Mouse (Mus musculus) stomach, postnatal 0 days (tissue): ENCODE measurements at regions not wholly inside any gene's neighbourhood (a gene's known extent, or its start where the extent isn't known, plus 50 kb on each side); places are given as distances from the start of the nearest gene placed in this dataset.

Experiments
- ATAC-seq: fragments of 200-750 bp; cut with Nextera tagmentation; 2 replicates; pipeline ENCODE4 v1.8.0; 2017; ENCODE audit not compliant: low FRiP score, low TSS enrichment
- DNase-seq: peaks from one replicate; pipeline ENCODE4 v3.0.0-alpha.2; 2016; ENCODE audit warnings: low spot score
- H3K27ac ChIP-seq: fragments of 300-500 bp; sonication (generic); replicated peaks from 2 replicates; pipeline ENCODE4 v1.5.1; 2014; ENCODE audit warnings: mild to moderate bottlenecking, control low read depth
- H3K27me3 ChIP-seq: fragments of 300-500 bp; sonication (generic); 2 replicates; pipeline ENCODE4 v1.6.1; 2014; ENCODE audit warnings: low read length; ENCODE audit not compliant: control insufficient read depth, insufficient read depth
- H3K36me3 ChIP-seq: fragments of 300-500 bp; sonication (generic); 2 replicates; pipeline ENCODE4 v1.6.1; 2014; ENCODE audit warnings: low read length, mixed read lengths; ENCODE audit not compliant: control insufficient read depth, insufficient read depth
- H3K4me1 ChIP-seq: fragments of 300-500 bp; sonication (generic); replicated peaks from 2 replicates; pipeline ENCODE4 v1.6.1; 2014; ENCODE audit warnings: antibody characterized with exemption; ENCODE audit not compliant: control insufficient read depth, insufficient read depth
- H3K4me2 ChIP-seq: fragments of 300-500 bp; sonication (generic); replicated peaks from 2 replicates; pipeline ENCODE4 v1.6.1; 2014; ENCODE audit warnings: low read depth, mild to moderate bottlenecking, control low read depth, moderate library complexity
- H3K4me3 ChIP-seq: fragments of 300-500 bp; sonication (generic); 2 replicates; pipeline ENCODE4 v1.5.1; 2014; ENCODE audit warnings: low read depth, low read length, control low read depth
- H3K9ac ChIP-seq: fragments of 300-500 bp; sonication (generic); 2 replicates; pipeline ENCODE4 v1.6.1; 2014; ENCODE audit warnings: mild to moderate bottlenecking, low read length, control low read depth, mixed read lengths
- H3K9me3 ChIP-seq: fragments of 300-500 bp; sonication (generic); 2 replicates; pipeline ENCODE4 v1.6.1; 2016; ENCODE audit warnings: low read length; ENCODE audit not compliant: control insufficient read depth
- CTCF ChIP-seq: IDR thresholded peaks from 2 replicates; pipeline ENCODE4 v1.5.1; 2016; ENCODE audit warnings: antibody characterized with exemption, low read depth, mild to moderate bottlenecking, moderate library complexity
- EP300 ChIP-seq: optimal IDR thresholded peaks from 2 replicates; pipeline ENCODE3; 2016; ENCODE audit warnings: antibody characterized with exemption
- WGBS: fragments of 180-500 bp; shearing (Covaris S2); extraction: QIAGEN DNeasy Blood & Tissue Kit; methylation state at CpG from one replicate; pipeline ENCODE4 v1.1.7; 2014; 5-methylcytosine and 5-hydroxymethylcytosine counted together

DNA sequence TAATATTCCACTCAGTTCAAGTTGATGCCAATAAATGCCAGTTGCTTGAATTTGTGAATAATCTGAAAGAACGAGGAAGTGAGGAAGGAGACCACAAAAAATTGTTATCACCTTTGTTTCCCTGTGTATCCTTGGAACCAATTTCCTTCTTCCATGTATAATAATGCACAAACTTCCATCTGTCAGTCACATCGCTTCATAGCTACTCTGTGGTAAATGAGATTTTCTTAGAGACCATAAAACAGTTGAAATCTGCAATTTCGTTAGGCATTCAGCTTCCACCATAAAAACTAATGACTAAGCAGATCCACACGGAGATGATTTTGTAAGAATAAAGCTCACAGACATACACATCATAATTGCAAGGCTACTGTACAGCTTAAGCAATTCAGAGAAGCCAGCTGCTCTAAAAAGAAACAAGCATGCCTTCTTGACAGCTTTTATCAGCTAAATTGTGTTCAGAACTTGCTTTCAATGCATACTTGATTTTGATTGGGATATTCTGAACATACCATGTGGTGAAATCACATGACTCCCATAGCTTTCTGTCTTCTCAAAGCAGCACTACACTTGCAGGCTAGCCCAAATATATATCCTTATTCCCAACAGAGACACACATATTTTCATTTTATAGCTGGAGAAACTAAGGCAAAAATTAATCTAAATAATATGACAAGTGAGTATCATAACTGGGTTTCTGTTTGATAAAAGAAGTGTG is 232.3 kb upstream of the Dlgap1 start:
- Histone ChIP-seq H3K9ac (no peak overlapping the region), H3K4me3 (no peak overlapping the region), H3K9me3 (no peaks in the 10 kb centered on the region), H3K4me2 (no peak overlapping the region), H3K4me1 (no peaks in the 10 kb centered on the region), H3K27me3 (no peaks in the 10 kb centered on the region), H3K36me3 (no peaks in the 10 kb centered on the region), H3K27ac (no peak overlapping the region)
- no peak for ATAC-seq
- TF ChIP-seq CTCF (no peak), EP300 (no peak)
- DNase-seq: no peak
- WGBS: 63% methylated on average over 4 of the region's 4 CpGs

- Histone ChIP-seq H3K27ac (no peak overlapping the region), H3K9ac (no peak overlapping the region), H3K4me2 (no peak overlapping the region), H3K27me3 (no peaks in the 10 kb centered on the region), H3K36me3 (no peaks in the 10 kb centered on the region), H3K9me3 (no peaks in the 10 kb centered on the region), H3K4me1 (no peaks in the 10 kb centered on the region), H3K4me3 (no peak overlapping the region)
- ATAC-seq: no peak
- 80% methylated on average over 8 of the region's 8 CpGs for WGBS
- TF ChIP-seq EP300 (no peak), CTCF (no peak)
- no peak for DNase-seq
Measured at GRCm38 (mm10) chr17:69769002-69769421, 199.9 kb upstream of the Dlgap1 start.

DNA sequence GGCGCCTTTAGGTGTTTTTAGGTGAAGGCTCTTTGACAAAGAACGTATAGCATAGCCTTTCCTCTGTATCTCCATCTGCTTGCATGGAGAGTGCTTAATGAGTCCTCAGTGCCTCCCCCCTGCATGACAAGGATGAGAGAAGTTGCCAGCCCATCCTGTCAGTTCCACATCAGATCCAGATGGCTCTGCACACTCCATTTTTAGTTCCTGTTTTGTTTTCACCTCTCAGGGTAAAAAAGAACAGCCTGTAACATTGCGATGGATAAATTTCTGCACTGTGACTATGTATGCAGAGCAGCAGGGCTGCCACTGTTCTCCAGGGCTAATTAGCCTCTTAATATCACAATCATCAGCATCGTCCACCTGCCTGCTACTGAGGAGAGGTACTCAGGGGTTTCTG is 198.8 kb upstream of the Dlgap1 start:
- WGBS: 75% methylated on average over 4 of the region's 4 CpGs
- Histone ChIP-seq H3K9ac (no peak overlapping the region), H3K27me3 (no peaks in the 10 kb centered on the region), H3K4me1 (no peaks in the 10 kb centered on the region), H3K4me3 (no peak overlapping the region), H3K36me3 (no peaks in the 10 kb centered on the region), H3K9me3 (no peaks in the 10 kb centered on the region), H3K4me2 (no peak overlapping the region), H3K27ac (no peak overlapping the region)
- no peak for ATAC-seq
- DNase-seq: no peak
- TF ChIP-seq EP300: no peak

- H3K9ac ChIP-seq: no peak overlapping the region
- no peaks in the 10 kb centered on the region for H3K27me3 ChIP-seq
- no peak for TF ChIP-seq CTCF
- TF ChIP-seq EP300: no peak
- no peak overlapping the region for H3K27ac ChIP-seq
- no peaks in the 10 kb centered on the region for H3K36me3 ChIP-seq
- ATAC-seq: no peak
- no peak for DNase-seq
- no peak overlapping the region for H3K4me2 ChIP-seq
- no peaks in the 10 kb centered on the region for H3K9me3 ChIP-seq
- H3K4me1 ChIP-seq: no peaks in the 10 kb centered on the region
- H3K4me3 ChIP-seq: no peak overlapping the region
- 88% methylated on average over 1 of the region's 1 CpGs for WGBS
Measured at GRCm38 (mm10) chr17:69781201-69781600, 187.7 kb upstream of the Dlgap1 start.

- WGBS: 79% methylated on average over 3 of the region's 3 CpGs
- no peak overlapping the region for H3K27ac ChIP-seq
- H3K27me3 ChIP-seq: no peaks in the 10 kb centered on the region
- H3K4me3 ChIP-seq: no peak overlapping the region
- no peaks in the 10 kb centered on the region for H3K9me3 ChIP-seq
- H3K9ac ChIP-seq: no peak overlapping the region
- H3K36me3 ChIP-seq: no peaks in the 10 kb centered on the region
- no peaks in the 10 kb centered on the region for H3K4me1 ChIP-seq
- DNase-seq (no peak), ATAC-seq (no peak)
- TF ChIP-seq EP300 (no peak), CTCF (no peak)
- H3K4me2 ChIP-seq: no peak overlapping the region
Measured at GRCm38 (mm10) chr17:69786985-69787384, 181.9 kb upstream of the Dlgap1 start.

DNA sequence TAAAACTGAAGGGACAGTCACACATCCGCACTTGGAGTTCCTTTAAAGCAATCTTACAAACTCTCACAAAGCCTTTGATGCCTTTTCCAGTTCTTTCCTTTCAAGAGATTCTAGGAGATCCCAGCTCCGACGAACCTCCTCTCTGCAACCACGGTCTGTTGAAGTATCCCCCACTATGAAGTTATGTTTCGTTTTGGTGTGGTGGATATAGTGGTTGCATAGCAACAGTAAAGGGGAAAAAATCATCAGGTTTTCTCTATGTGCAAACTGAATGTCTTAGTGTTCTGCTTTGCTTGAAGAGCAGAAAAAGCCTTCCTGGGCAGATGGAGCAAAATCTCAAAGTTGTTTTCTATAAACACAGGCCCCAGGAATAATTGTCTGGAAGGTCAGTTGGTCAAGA is 147.4 kb upstream of the Dlgap1 start:
- DNase-seq: no peak
- Histone ChIP-seq H3K36me3 (no peaks in the 10 kb centered on the region), H3K4me3 (no peak overlapping the region), H3K4me1 (no peaks in the 10 kb centered on the region), H3K27ac (no peak overlapping the region), H3K27me3 (no peaks in the 10 kb centered on the region), H3K4me2 (no peak overlapping the region), H3K9me3 (no peaks in the 10 kb centered on the region), H3K9ac (no peak overlapping the region)
- TF ChIP-seq CTCF (no peak), EP300 (no peak)
- WGBS: 79% methylated on average over 5 of the region's 5 CpGs
- no peak for ATAC-seq
